ENCODE assay signal across 14 mouse cellular contexts in the genomic region with DNA sequence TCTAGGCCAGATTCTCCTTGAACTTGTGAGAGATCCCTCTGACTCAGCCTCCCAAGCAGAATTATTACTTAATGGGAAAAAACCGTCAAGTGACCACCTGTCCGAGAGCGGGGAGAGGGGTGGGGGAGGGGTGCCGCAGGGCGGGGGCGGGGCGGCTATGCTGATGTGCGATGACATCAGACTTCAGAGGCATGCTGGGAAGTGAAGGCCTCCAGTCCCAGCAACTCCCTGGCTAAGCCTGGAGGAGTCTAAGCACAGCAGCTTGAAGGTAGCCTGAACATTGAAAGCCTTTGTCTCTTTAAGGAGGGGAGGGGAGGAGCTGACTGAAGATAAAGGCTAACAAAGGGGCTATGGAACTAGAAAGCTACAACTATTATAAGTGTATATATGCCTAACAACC.
"Had no signal": no experiment of that assay in that cellular context is flagged by ENCODE, and none has a peak within 500 bp of the region (broad histone marks: within the 10 kb centered on the region; RNA-seq: fewer than 3 reads in every experiment).

No protein-coding gene starts in this region.

- H3K4me3 ChIP-seq: limb, embryonic 13.5 days; liver, embryonic 15.5 days; myocyte; neural tube, embryonic 15.5 days had no signal

- H3K36me3 ChIP-seq: limb, embryonic 13.5 days; liver, embryonic 15.5 days; neural tube, embryonic 15.5 days had no signal

- H3K27me3 ChIP-seq: neural tube, embryonic 15.5 days had no signal

- H3K4me1 ChIP-seq: limb, embryonic 13.5 days; liver, embryonic 15.5 days had no signal

- H3K4me2 ChIP-seq: limb, embryonic 13.5 days; liver, embryonic 11.5 days; liver, embryonic 15.5 days; lung, embryonic 14.5 days; neural tube, embryonic 15.5 days had no signal

- DNase-seq: kidney, adult 11 months; kidney, postnatal 14 days; left cerebral cortex, postnatal 4 days; lung, embryonic 14.5 days; lung, postnatal 14 days; midbrain, embryonic 14.5 days; thymus, adult 2 months; thymus, postnatal 25 days had no signal

- H3K9ac ChIP-seq: limb, embryonic 13.5 days; liver, embryonic 15.5 days; lung, embryonic 14.5 days; neural tube, embryonic 15.5 days had no signal

- H3K9me3 ChIP-seq: liver, embryonic 15.5 days; neural tube, embryonic 15.5 days had no signal

- H3K27ac ChIP-seq: limb, embryonic 13.5 days; liver, embryonic 15.5 days; macrophage; neural tube, embryonic 15.5 days had no signal
